Mouse (Mus musculus): ENCODE data around the gene Kmt5b.

Kmt5b gene

GRCm38 (mm10) chr19:3767276-3767780, at the start of gene Kmt5b:
Gene Kmt5b, plus strand, starts transcription at chr19:3767421.
- DNase-seq (ENCODE audit: low spot score) = no peak

GRCm38 (mm10) chr19:3718481-3719361, 48.5 kb upstream of the Kmt5b start:
- peak; percentile 60 for DNase-seq (ENCODE audit: low spot score)

- peak; percentile 72 for DNase-seq (ENCODE audit: low spot score)
Measured at GRCm38 (mm10) chr19:3719362-3719891, 47.8 kb upstream of the Kmt5b start.

GRCm38 (mm10) chr19:3723170-3723569, 44.1 kb upstream of the Kmt5b start:
- DNase-seq (ENCODE audit: low spot score) = no peak

- DNase-seq (ENCODE audit: low spot score) = no peak
Measured at GRCm38 (mm10) chr19:3723904-3724303, 43.3 kb upstream of the Kmt5b start.

- DNase-seq (ENCODE audit: low spot score) = peak; percentile 52
Measured at GRCm38 (mm10) chr19:3724779-3725178, 42.4 kb upstream of the Kmt5b start.

GRCm38 (mm10) chr19:3728901-3729300, 38.3 kb upstream of the Kmt5b start:
- no peak for DNase-seq (ENCODE audit: low spot score)

GRCm38 (mm10) chr19:3730781-3731646, 36.2 kb upstream of the Kmt5b start:
- DNase-seq (ENCODE audit: low spot score) = no peak

- no peak for DNase-seq (ENCODE audit: low spot score)
Measured at GRCm38 (mm10) chr19:3736001-3736400, 31.2 kb upstream of the Kmt5b start.

GRCm38 (mm10) chr19:3739650-3740049, 27.6 kb upstream of the Kmt5b start:
- no peak for DNase-seq (ENCODE audit: low spot score)

- DNase-seq (ENCODE audit: low spot score) = no peak
Measured at GRCm38 (mm10) chr19:3742716-3743115, 24.5 kb upstream of the Kmt5b start.

GRCm38 (mm10) chr19:3743362-3743761, 23.9 kb upstream of the Kmt5b start:
- no peak for DNase-seq (ENCODE audit: low spot score)

- DNase-seq (ENCODE audit: low spot score) = peak; percentile 59
Measured at GRCm38 (mm10) chr19:3743851-3744512, 23.2 kb upstream of the Kmt5b start.

GRCm38 (mm10) chr19:3752621-3753239, 14.5 kb upstream of the Kmt5b start:
- no peak for DNase-seq (ENCODE audit: low spot score)

- DNase-seq (ENCODE audit: low spot score) = no peak
Measured at GRCm38 (mm10) chr19:3753240-3753633, 14.0 kb upstream of the Kmt5b start.

- DNase-seq (ENCODE audit: low spot score) = no peak
Measured at GRCm38 (mm10) chr19:3753738-3754137, 13.5 kb upstream of the Kmt5b start.

- no peak for DNase-seq (ENCODE audit: low spot score)
Measured at GRCm38 (mm10) chr19:3757861-3758260, 9.4 kb upstream of the Kmt5b start.

- DNase-seq (ENCODE audit: low spot score) = no peak
Measured at GRCm38 (mm10) chr19:3765221-3765820, 1.9 kb upstream of the Kmt5b start.

GRCm38 (mm10) chr19:3766378-3766777, 843 bp upstream of the Kmt5b start:
- no peak for DNase-seq (ENCODE audit: low spot score)

- DNase-seq (ENCODE audit: low spot score) = peak; percentile 85
Measured at GRCm38 (mm10) chr19:3767781-3768696, 818 bp downstream of the Kmt5b start.
